Mouse (Mus musculus) heart, embryonic 16.5 days (tissue): ENCODE results near the gene Rasgrf1. TPM values are rescaled to one million over a fixed set of nuclear protein-coding genes. Genes with fewer than 3 reads are reported as not detected.

Source experiments
- ATAC-seq: fragments of 200-750 bp; cut with Nextera tagmentation; replicated peaks from 2 replicates; pipeline ENCODE4 v1.8.0; 2017; ENCODE audit warnings: moderate number of reproducible peaks; ENCODE audit not compliant: insufficient read depth, low FRiP score; ENCODE audit errors: extremely low read depth
- H3K27ac ChIP-seq: fragments of 300-500 bp; sonication (generic); 2 replicates; pipeline ENCODE4 v1.5.1; 2014; ENCODE audit warnings: mild to moderate bottlenecking, low read length, control low read depth, moderate library complexity
- H3K27me3 ChIP-seq: fragments of 300-500 bp; sonication (generic); 2 replicates; pipeline ENCODE4 v1.6.1; 2014; ENCODE audit warnings: low read length, mixed read lengths; ENCODE audit not compliant: control insufficient read depth, insufficient read depth
- H3K36me3 ChIP-seq: fragments of 300-500 bp; sonication (generic); 2 replicates; pipeline ENCODE4 v1.6.1; 2014; ENCODE audit not compliant: control insufficient read depth, insufficient read depth
- H3K4me1 ChIP-seq: fragments of 300-500 bp; sonication (generic); 2 replicates; pipeline ENCODE4 v1.6.1; 2014; ENCODE audit warnings: low read length, mixed read lengths; ENCODE audit not compliant: control insufficient read depth, insufficient read depth
- H3K4me2 ChIP-seq: fragments of 300-500 bp; sonication (generic); 2 replicates; pipeline ENCODE4 v1.6.1; 2014; ENCODE audit warnings: low read depth, mild to moderate bottlenecking, control low read depth, low read length
- H3K4me3 ChIP-seq: fragments of 300-500 bp; sonication (generic); 2 replicates; pipeline ENCODE4 v1.5.1; 2014; ENCODE audit warnings: mild to moderate bottlenecking, control low read depth, low read length
- H3K9ac ChIP-seq: fragments of 300-500 bp; sonication (generic); 2 replicates; pipeline ENCODE4 v1.6.1; 2014; ENCODE audit warnings: low read length, control low read depth
- H3K9me3 ChIP-seq: fragments of 300-500 bp; sonication (generic); replicated peaks from 2 replicates; pipeline ENCODE4 v1.6.1; 2016; ENCODE audit warnings: low read length; ENCODE audit not compliant: control insufficient read depth
- WGBS: fragments of 180-500 bp; shearing (Covaris S2); extraction: QIAGEN DNeasy Blood & Tissue Kit; methylation state at CpG from one replicate; pipeline ENCODE4 v1.1.7; 2014; 5-methylcytosine and 5-hydroxymethylcytosine counted together
- polyA plus RNA-seq: library from polyadenylated mRNA; unstranded; fragments of >200 nt; fragmentation: Nextera tagmentation; extraction: Ambion mirVana; gene quantifications from 2 replicates; pipeline ENCODE4 v1.2.1, GENCODE M21; 2015

Rasgrf1 gene
- polyA plus RNA-seq, 1 experiment from 2014 or later, result 0.11 TPM

DNA sequence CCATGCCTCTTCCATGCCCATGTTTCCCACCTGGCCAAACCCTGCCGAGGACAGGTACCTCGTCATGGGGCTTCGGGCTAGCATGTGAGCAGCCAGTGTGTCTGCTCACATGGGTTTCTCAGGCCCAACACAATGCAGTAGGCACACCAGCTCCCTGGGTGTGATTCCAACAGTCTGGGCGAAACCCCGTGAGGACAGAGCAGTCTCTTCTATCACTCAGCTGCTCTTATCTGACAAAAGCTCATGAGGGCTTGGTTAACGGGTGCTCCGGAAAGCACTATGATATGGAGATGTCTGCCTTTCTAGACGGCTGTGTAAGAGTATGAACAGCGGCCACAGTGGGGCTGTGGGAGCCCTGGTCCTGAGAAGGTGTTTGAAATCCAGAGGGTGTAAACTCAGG lies 37.1 kb downstream of the Rasgrf1 start:
- H3K4me2 ChIP-seq, result no peak overlapping the region
- H3K27me3 ChIP-seq, result no peaks in the 10 kb centered on the region
- H3K4me1 ChIP-seq, result peaks cover 4% of the 10 kb centered on the region; the same call in 1 of the 2 replicates
- 62% methylated on average over 9 of the region's 9 CpGs for WGBS
- H3K27ac ChIP-seq, result no peak overlapping the region
- ATAC-seq, result no peak
- H3K4me3 ChIP-seq, result no peak overlapping the region
- no peaks in the 10 kb centered on the region for H3K36me3 ChIP-seq
- no peak overlapping the region for H3K9ac ChIP-seq
- H3K9me3 ChIP-seq, result no peaks in the 10 kb centered on the region

DNA sequence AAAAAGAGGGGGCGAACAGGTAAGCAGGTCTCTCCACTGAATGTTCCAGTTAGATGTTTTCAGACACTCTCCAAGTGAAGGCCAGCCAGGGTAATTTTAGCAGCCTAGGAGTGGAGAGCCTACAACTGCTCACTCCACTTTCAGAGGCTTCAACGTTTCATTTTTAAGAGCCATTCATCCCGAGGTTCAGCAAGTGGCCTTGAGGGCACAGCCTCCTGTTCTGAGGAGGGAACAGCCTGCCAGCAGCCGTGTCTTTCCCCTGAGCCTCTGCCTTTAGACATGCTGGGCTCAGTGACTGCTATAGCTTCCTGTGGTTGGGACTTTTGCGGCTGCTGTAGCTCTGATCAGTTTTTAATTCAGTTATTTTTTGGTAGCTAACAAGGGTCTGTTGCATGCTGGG lies 38.9 kb downstream of the Rasgrf1 start:
- Histone ChIP-seq H3K27ac (no peak overlapping the region), H3K36me3 (no peaks in the 10 kb centered on the region), H3K9me3 (no peaks in the 10 kb centered on the region), H3K9ac (no peak overlapping the region), H3K27me3 (no peaks in the 10 kb centered on the region), H3K4me3 (no peak overlapping the region), H3K4me1 (peaks cover 4% of the 10 kb centered on the region; the same call in 1 of the 2 replicates), H3K4me2 (no peak overlapping the region)
- ATAC-seq, result no peak
- WGBS, result 48% methylated on average over 5 of the region's 5 CpGs

DNA sequence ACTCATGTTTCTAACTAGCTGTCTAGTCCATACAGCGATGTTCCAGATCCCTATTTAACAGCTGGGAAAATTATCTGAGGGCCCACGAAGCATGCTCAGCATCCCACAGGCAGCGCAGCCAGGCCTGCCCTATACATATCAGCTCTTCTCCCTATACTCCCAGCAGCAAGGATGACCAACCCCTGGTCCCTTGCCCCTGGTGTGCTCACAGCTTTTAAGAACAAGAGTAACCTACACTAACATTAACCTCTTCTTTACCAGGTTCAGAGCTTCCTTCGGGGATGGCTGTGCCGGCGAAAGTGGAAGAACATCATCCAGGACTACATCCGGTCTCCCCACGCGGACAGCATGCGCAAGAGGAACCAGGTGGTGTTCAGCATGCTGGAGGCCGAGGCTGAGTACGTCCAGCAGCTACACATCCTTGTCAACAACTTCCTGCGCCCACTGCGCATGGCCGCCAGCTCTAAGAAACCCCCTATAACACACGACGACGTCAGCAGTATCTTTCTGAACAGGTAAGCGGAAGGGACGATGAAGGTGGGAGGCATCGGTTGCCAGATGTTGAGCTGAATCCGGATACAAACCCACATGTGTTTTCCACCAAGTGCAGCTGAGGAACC lies 44.0 kb downstream of the Rasgrf1 start:
- no peak overlapping the region for H3K27ac ChIP-seq
- H3K4me2 ChIP-seq, result no peak overlapping the region
- no peaks in the 10 kb centered on the region for H3K27me3 ChIP-seq
- no peaks in the 10 kb centered on the region for H3K4me1 ChIP-seq
- H3K4me3 ChIP-seq, result no peak overlapping the region
- no peak for ATAC-seq
- no peak overlapping the region for H3K9ac ChIP-seq
- H3K9me3 ChIP-seq, result no peaks in the 10 kb centered on the region
- WGBS, result 89% methylated on average over 22 of the region's 22 CpGs
- H3K36me3 ChIP-seq, result no peaks in the 10 kb centered on the region

DNA sequence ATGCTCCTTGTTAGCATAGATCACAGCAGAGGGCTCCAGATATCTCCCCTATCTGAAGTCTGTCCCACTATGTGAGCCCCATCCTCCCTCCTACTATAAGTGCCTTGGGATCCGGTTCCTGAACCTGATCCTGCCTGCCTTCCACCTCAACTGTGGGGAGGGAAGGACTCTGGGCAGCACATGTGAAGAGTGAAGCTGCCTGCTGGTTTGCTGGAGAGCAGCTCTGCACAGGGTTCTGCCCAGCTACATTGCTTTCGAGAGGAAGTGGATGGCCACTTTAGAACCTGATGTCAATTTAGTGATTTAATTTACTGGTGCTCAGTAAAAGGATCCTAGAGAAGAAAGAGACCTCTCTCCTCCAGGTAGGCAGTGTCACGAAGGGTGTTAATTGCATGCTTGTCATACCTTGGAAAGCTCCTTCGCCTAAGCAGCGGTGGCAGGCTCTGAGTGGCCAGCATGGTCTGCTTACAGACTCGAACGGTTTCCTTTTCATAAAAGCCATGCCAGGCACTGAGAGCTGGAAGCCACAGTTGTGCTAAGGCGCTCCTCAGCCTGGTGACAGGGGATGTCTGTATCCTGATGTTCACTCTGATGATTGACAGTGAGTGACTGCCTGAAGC lies 45.3 kb downstream of the Rasgrf1 start:
- Histone ChIP-seq H3K4me3 (no peak overlapping the region), H3K27me3 (no peaks in the 10 kb centered on the region), H3K9me3 (no peaks in the 10 kb centered on the region), H3K36me3 (no peaks in the 10 kb centered on the region), H3K9ac (no peak overlapping the region), H3K27ac (no peak overlapping the region), H3K4me1 (no peaks in the 10 kb centered on the region), H3K4me2 (no peak overlapping the region)
- ATAC-seq, result no peak
- 45% methylated on average over 8 of the region's 8 CpGs for WGBS

DNA sequence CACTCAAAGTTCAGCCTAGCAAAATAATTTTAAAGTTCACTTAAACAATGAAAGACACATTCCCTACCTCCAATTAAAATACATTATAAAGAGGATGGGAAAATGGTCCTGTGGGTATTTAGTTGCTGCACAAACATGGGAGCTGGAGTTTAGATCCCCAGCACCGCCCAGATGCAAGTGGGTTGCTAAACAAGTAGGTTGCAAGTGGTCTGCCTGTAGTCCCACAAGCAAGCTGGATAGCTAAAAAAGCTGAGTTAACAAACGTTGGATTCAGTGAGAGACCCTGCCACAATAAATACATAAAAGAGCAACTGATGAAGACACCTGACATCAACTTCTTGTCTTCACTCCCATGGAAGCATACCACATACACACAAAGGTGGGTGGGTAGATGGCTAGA lies 49.3 kb downstream of the Rasgrf1 start:
- no peak overlapping the region for H3K27ac ChIP-seq
- no peak overlapping the region for H3K9ac ChIP-seq
- ATAC-seq, result no peak
- no peak overlapping the region for H3K4me2 ChIP-seq
- WGBS, result 70% methylated on average over 2 of the region's 2 CpGs
- H3K9me3 ChIP-seq, result no peaks in the 10 kb centered on the region
- no peaks in the 10 kb centered on the region for H3K27me3 ChIP-seq
- H3K4me3 ChIP-seq, result no peak overlapping the region
- H3K36me3 ChIP-seq, result no peaks in the 10 kb centered on the region
- H3K4me1 ChIP-seq, result no peaks in the 10 kb centered on the region

DNA sequence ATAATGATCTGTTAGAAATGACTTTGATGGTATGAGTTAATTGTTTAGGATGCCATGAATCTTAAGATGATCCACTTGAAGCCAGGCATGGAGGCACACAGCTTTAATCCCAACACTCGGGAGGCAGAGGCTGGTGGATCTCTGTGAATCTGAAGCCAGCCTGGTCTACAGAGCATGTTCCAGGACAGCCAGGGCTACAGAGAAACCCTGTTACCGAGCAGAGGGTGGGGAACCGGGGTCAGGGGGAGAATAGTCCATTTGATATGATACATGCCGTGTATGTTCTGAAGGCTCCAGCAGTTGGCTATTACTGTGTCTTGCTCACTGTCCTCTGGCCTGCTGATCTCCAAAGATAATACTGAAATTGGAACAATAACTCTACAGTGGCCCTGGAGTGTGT lies 54.4 kb downstream of the Rasgrf1 start:
- Histone ChIP-seq H3K27ac (no peak overlapping the region), H3K9me3 (no peaks in the 10 kb centered on the region), H3K9ac (no peak overlapping the region), H3K4me2 (no peak overlapping the region), H3K4me3 (no peak overlapping the region), H3K4me1 (no peaks in the 10 kb centered on the region), H3K27me3 (no peaks in the 10 kb centered on the region), H3K36me3 (no peaks in the 10 kb centered on the region)
- ATAC-seq, result no peak
- WGBS, result 76% methylated on average over 4 of the region's 4 CpGs

DNA sequence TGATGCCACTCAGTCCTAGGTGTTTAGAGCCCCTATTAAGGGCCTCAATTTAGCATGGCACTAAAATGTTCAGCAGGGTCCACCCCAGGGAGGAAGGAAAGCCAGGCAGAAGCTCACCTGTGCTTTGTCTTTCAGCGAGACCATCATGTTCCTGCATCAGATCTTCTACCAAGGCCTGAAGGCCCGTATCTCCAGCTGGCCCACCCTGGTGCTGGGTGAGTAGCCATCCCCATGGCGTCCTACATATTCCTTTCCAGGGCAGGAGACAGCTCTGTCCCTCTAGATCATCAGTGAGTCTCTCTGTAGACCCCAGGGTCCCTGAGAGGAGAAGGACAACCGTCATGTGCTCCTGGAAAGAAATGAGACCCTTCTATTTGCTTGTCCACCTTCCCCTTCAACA lies 58.0 kb downstream of the Rasgrf1 start:
- 78% methylated on average over 4 of the region's 4 CpGs for whole genome bisulfite sequencing
- H3K9me3 ChIP-seq, result no peaks in the 10 kb centered on the region
- H3K9ac ChIP-seq, result no peak overlapping the region
- no peaks in the 10 kb centered on the region for H3K4me1 ChIP-seq
- ATAC-seq, result no peak
- no peak overlapping the region for H3K4me2 ChIP-seq
- H3K4me3 ChIP-seq, result no peak overlapping the region
- peaks cover 5% of the 10 kb centered on the region; the same call in 1 of the 2 replicates for H3K27me3 ChIP-seq
- H3K27ac ChIP-seq, result no peak overlapping the region
- no peaks in the 10 kb centered on the region for H3K36me3 ChIP-seq

DNA sequence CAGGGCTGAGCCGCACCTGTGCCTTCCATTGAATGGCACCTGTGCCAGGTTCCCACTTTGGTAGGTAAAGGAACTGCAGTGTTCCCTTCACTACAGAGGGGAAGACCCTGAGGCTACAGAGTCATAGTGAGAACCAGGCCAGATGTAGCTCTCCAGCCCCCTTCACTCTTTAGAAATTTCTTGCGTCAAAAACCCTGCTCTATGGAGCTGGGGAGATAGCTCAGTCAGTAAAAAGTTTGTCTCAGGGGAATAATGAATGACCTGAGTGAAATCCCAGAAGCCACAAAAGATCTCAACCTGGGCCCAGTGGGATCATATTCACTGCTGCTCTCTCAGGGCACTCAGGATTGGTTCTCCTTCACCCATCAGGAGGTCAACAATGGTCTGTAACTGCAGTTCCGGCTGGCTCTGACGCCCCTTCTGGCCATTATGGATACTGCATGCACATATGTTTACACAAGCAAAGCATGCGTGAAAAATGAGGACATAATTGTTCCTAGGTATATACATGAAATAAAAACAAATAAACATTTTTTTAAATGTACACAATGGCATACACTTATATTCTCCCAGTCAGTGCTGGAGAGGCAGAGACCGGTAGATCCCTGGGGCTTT lies 59.2 kb downstream of the Rasgrf1 start:
- Histone ChIP-seq H3K4me1 (no peaks in the 10 kb centered on the region), H3K4me3 (no peak overlapping the region), H3K9me3 (no peaks in the 10 kb centered on the region), H3K27me3 (peaks cover 5% of the 10 kb centered on the region; the same call in 1 of the 2 replicates), H3K9ac (no peak overlapping the region), H3K27ac (no peak overlapping the region), H3K4me2 (no peak overlapping the region), H3K36me3 (no peaks in the 10 kb centered on the region)
- no peak for ATAC-seq
- WGBS, result 76% methylated on average over 6 of the region's 6 CpGs

DNA sequence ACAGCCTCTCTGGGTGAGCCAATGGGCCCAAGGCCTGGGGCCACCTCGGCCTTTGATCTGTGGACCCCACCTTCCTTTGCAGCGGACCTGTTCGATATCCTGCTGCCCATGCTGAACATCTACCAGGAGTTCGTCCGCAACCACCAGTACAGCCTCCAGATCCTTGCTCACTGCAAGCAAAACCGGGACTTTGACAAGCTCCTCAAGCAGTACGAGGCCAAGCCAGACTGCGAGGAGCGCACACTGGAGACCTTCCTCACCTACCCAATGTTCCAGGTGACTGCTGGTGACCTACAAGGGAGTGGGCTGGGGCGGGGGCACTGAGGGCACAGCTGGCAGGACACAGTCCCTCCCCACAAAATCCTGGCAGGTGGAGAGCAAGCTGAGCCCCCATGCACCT lies 60.6 kb downstream of the Rasgrf1 start:
- no peak overlapping the region for H3K27ac ChIP-seq
- H3K27me3 ChIP-seq, result peaks cover 5% of the 10 kb centered on the region; the same call in 1 of the 2 replicates
- no peak overlapping the region for H3K9ac ChIP-seq
- no peak overlapping the region for H3K4me3 ChIP-seq
- WGBS, result 90% methylated on average over 10 of the region's 10 CpGs
- H3K4me1 ChIP-seq, result peaks cover 6% of the 10 kb centered on the region; the same call in 1 of the 2 replicates
- no peak for ATAC-seq
- H3K9me3 ChIP-seq, result no peaks in the 10 kb centered on the region
- H3K36me3 ChIP-seq, result no peaks in the 10 kb centered on the region
- H3K4me2 ChIP-seq, result no peak overlapping the region
